Mouse (Mus musculus): ENCODE data around the gene Pabpc1l.

- no peak for TF ChIP-seq CTCF (IDR thresholded peaks at IDR 0.05; ENCODE audit: low read depth, low read length)
- TF ChIP-seq POLR2A (IDR thresholded peaks at IDR 0.05; ENCODE audit: borderline replicate concordance, low read depth, low read length), result no peak
These were observed 49.8 kb downstream of the Pabpc1l start for GRCm38 (mm10) chr2:164075088-164075487.

All from bone marrow macrophage, adult 2 months (primary cell).